Mouse (Mus musculus): ENCODE data around the gene Camta2. TPM values are rescaled to one million over a fixed set of nuclear protein-coding genes. Genes with fewer than 3 reads are reported as not detected.
A peak's percentile ranks its signal among the peaks of the same experiment; 100 is the strongest.

Camta2 gene
- polyA plus RNA-seq (2015; fragmentation: Nextera tagmentation; extraction: Ambion mirVana) = 9.2 and 9.4 TPM in 2 replicates

GRCm38 (mm10) chr11:70687601-70688199 is at the start of gene Camta2:
Gene Camta2, minus strand, starts transcription at chr11:70688105.
- no peaks in the 10 kb centered on the region for H3K9me3 ChIP-seq (replicated peaks; ENCODE audit: low read length)
- DNase-seq (ENCODE audit: low spot score) (peak; percentile 92), ATAC-seq (replicated peaks; ENCODE audit: low FRiP score, low read depth) (peak; percentile 81)
- peak within 1 kb of the TSS; percentile 85 for H3K27ac ChIP-seq
- peaks cover 14% of the 10 kb centered on the region; the same call in 1 of the 2 replicates for H3K4me1 ChIP-seq (replicated peaks; ENCODE audit: insufficient read depth, low read length)
- H3K27me3 ChIP-seq (ENCODE audit: insufficient read depth, low read length) = no peaks in the 10 kb centered on the region
- under 1% methylated on average over 46 of the region's 55 CpGs for WGBS
- TF ChIP-seq CTCF (IDR thresholded peaks at IDR 0.05; ENCODE audit: low read depth) = peak; percentile 63
- peak within 1 kb of the TSS; percentile 75 for H3K4me2 ChIP-seq (ENCODE audit: low read length)
- H3K4me3 ChIP-seq (replicated peaks; ENCODE audit: low read depth, low read length) = peak within 1 kb of the TSS; percentile 70
- H3K9ac ChIP-seq (ENCODE audit: low read depth, low read length) = peak within 1 kb of the TSS; percentile 71
- H3K36me3 ChIP-seq (ENCODE audit: insufficient read depth, low read length) = peaks cover 17% of the 10 kb centered on the region

GRCm38 (mm10) chr11:70733256-70733655 is 45.4 kb upstream of the Camta2 start:
- Histone ChIP-seq H3K9me3 (replicated peaks; ENCODE audit: low read length) (no peaks in the 10 kb centered on the region), H3K4me3 (replicated peaks; ENCODE audit: low read depth, low read length) (no peak overlapping the region), H3K4me2 (ENCODE audit: low read length) (no peak overlapping the region), H3K4me1 (replicated peaks; ENCODE audit: insufficient read depth, low read length) (no peaks in the 10 kb centered on the region), H3K27me3 (ENCODE audit: insufficient read depth, low read length) (no peaks in the 10 kb centered on the region), H3K27ac (no peak overlapping the region), H3K9ac (ENCODE audit: low read depth, low read length) (no peak overlapping the region), H3K36me3 (ENCODE audit: insufficient read depth, low read length) (peaks cover 4% of the 10 kb centered on the region; the same call in 1 of the 2 replicates)
- TF ChIP-seq CTCF (IDR thresholded peaks at IDR 0.05; ENCODE audit: low read depth) = no peak
- ATAC-seq (replicated peaks; ENCODE audit: low FRiP score, low read depth) = no peak
- 56% methylated on average over 5 of the region's 5 CpGs for WGBS
- no peak for DNase-seq (ENCODE audit: low spot score)

GRCm38 (mm10) chr11:70731178-70731577 is 43.3 kb upstream of the Camta2 start:
- WGBS = 65% methylated on average over 5 of the region's 5 CpGs
- Histone ChIP-seq H3K27ac (peak overlapping the region; percentile 25; the same call in 1 of the 2 replicates), H3K4me2 (ENCODE audit: low read length) (no peak overlapping the region), H3K9me3 (replicated peaks; ENCODE audit: low read length) (no peaks in the 10 kb centered on the region), H3K4me3 (replicated peaks; ENCODE audit: low read depth, low read length) (no peak overlapping the region), H3K27me3 (ENCODE audit: insufficient read depth, low read length) (no peaks in the 10 kb centered on the region), H3K9ac (ENCODE audit: low read depth, low read length) (no peak overlapping the region), H3K4me1 (replicated peaks; ENCODE audit: insufficient read depth, low read length) (no peaks in the 10 kb centered on the region), H3K36me3 (ENCODE audit: insufficient read depth, low read length) (peaks cover 25% of the 10 kb centered on the region)
- TF ChIP-seq CTCF (IDR thresholded peaks at IDR 0.05; ENCODE audit: low read depth) = no peak
- ATAC-seq (replicated peaks; ENCODE audit: low FRiP score, low read depth) (no peak), DNase-seq (ENCODE audit: low spot score) (no peak)

- Histone ChIP-seq H3K27ac (no peak overlapping the region), H3K9ac (ENCODE audit: low read depth, low read length) (no peak overlapping the region), H3K4me3 (replicated peaks; ENCODE audit: low read depth, low read length) (no peak overlapping the region), H3K4me1 (replicated peaks; ENCODE audit: insufficient read depth, low read length) (no peaks in the 10 kb centered on the region), H3K36me3 (ENCODE audit: insufficient read depth, low read length) (peaks cover 31% of the 10 kb centered on the region), H3K27me3 (ENCODE audit: insufficient read depth, low read length) (no peaks in the 10 kb centered on the region), H3K4me2 (ENCODE audit: low read length) (no peak overlapping the region), H3K9me3 (replicated peaks; ENCODE audit: low read length) (no peaks in the 10 kb centered on the region)
- no peak for TF ChIP-seq CTCF (IDR thresholded peaks at IDR 0.05; ENCODE audit: low read depth)
- WGBS = 74% methylated on average over 9 of the region's 9 CpGs
- ATAC-seq (replicated peaks; ENCODE audit: low FRiP score, low read depth) (peak; percentile 81), DNase-seq (ENCODE audit: low spot score) (no peak)
These were observed 42.6 kb upstream of the Camta2 start for GRCm38 (mm10) chr11:70730427-70731038.

GRCm38 (mm10) chr11:70727385-70727784 is 39.5 kb upstream of the Camta2 start:
- peaks cover 52% of the 10 kb centered on the region for H3K36me3 ChIP-seq (ENCODE audit: insufficient read depth, low read length)
- WGBS = 83% methylated on average over 5 of the region's 5 CpGs
- no peak for ATAC-seq (replicated peaks; ENCODE audit: low FRiP score, low read depth)
- H3K9me3 ChIP-seq (replicated peaks; ENCODE audit: low read length) = no peaks in the 10 kb centered on the region
- no peak overlapping the region for H3K4me3 ChIP-seq (replicated peaks; ENCODE audit: low read depth, low read length)
- H3K27me3 ChIP-seq (ENCODE audit: insufficient read depth, low read length) = no peaks in the 10 kb centered on the region
- no peaks in the 10 kb centered on the region for H3K4me1 ChIP-seq (replicated peaks; ENCODE audit: insufficient read depth, low read length)
- TF ChIP-seq CTCF (IDR thresholded peaks at IDR 0.05; ENCODE audit: low read depth) = no peak
- no peak overlapping the region for H3K9ac ChIP-seq (ENCODE audit: low read depth, low read length)
- H3K4me2 ChIP-seq (ENCODE audit: low read length) = no peak overlapping the region
- H3K27ac ChIP-seq = no peak overlapping the region
- DNase-seq (ENCODE audit: low spot score) = no peak

- WGBS = 85% methylated on average over 2 of the region's 2 CpGs
- Histone ChIP-seq H3K4me1 (replicated peaks; ENCODE audit: insufficient read depth, low read length) (no peaks in the 10 kb centered on the region), H3K27me3 (ENCODE audit: insufficient read depth, low read length) (no peaks in the 10 kb centered on the region), H3K36me3 (ENCODE audit: insufficient read depth, low read length) (peaks cover 59% of the 10 kb centered on the region), H3K27ac (no peak overlapping the region), H3K9ac (ENCODE audit: low read depth, low read length) (no peak overlapping the region), H3K4me3 (replicated peaks; ENCODE audit: low read depth, low read length) (no peak overlapping the region), H3K9me3 (replicated peaks; ENCODE audit: low read length) (no peaks in the 10 kb centered on the region), H3K4me2 (ENCODE audit: low read length) (no peak overlapping the region)
- no peak for ATAC-seq (replicated peaks; ENCODE audit: low FRiP score, low read depth)
- no peak for DNase-seq (ENCODE audit: low spot score)
- no peak for TF ChIP-seq CTCF (IDR thresholded peaks at IDR 0.05; ENCODE audit: low read depth)
These were observed 38.7 kb upstream of the Camta2 start for GRCm38 (mm10) chr11:70726585-70726984.
